Mouse (Mus musculus) brain, embryonic 18.5 days (tissue): Measurements from ENCODE around the gene Grm5.
A peak's percentile ranks its signal among the peaks of the same experiment; 100 is the strongest.

Experiments
- DNase-seq: peaks from one replicate; pipeline ENCODE4 v3.0.0-alpha.2; 2012; ENCODE audit warnings: low read depth, low spot score

Grm5 gene

GRCm38 (mm10) chr7:87583868-87584267 lies at the start of gene Grm5:
Grm5 (plus strand) TSS chr7:87584168.
- no peak for DNase-seq

- no peak for DNase-seq
These were observed 44.9 kb upstream of the Grm5 start for GRCm38 (mm10) chr7:87539031-87539430.

DNA sequence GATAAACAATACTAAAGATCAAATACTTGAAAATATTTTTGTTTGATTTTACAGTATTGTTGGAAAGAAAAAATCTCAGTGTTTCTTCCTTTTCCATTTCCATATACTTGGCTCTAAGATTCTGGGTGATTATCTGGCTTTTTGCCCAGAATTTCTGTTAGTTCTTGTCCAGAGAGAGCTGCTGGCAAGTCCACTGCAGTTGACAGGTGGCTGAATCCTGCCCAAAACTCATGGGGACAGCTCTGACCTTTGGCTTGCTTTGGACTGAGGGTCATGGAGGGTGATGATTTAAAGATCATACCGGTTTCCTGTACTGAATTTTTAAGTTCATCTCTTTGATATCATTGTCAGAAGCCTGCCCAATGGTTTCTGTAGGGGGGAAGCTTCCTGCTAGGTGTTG lies 18.7 kb upstream of the Grm5 start:
- DNase-seq = no peak

DNA sequence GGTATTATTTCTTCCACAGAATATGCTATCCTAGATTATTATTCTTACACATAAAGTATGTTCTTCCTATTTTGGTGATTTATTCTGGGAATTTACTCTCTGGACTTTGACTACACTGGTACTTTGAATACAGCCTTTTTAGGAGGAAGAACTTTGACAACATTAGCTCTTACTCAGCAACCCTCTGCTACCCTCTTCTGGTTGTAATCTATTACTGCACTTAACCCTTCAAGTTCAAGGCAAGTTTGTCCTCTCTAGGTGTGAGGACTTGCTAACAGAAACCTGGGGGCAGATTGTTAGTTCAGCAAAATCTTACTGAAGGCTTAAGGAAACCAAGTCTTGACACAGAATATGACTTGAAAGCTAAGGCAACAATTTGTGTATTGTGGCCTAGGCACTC lies 17.5 kb upstream of the Grm5 start:
- no peak for DNase-seq

DNA sequence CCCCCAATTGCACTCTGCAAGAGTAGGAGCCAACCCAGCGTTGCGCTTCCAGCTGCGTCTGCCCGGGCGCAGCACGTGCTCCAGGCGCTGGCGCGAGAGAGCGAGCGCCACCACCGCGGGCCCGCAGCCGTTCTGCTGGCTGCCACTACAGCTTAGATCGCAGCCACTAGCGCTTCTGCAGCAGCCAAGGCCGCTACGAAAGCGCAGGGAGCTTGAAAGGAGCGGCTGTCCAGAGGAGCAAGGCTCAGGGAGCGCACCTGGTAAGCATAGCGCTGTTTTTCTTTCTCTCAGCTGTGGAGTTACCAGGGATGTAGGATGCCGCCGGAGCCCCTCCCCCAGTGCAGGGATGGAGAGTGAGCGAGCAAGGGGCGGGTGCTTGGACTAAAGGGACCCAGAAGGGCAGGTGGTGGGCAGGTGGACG lies 323 bp downstream of the Grm5 start:
- peak; percentile 57 for DNase-seq

DNA sequence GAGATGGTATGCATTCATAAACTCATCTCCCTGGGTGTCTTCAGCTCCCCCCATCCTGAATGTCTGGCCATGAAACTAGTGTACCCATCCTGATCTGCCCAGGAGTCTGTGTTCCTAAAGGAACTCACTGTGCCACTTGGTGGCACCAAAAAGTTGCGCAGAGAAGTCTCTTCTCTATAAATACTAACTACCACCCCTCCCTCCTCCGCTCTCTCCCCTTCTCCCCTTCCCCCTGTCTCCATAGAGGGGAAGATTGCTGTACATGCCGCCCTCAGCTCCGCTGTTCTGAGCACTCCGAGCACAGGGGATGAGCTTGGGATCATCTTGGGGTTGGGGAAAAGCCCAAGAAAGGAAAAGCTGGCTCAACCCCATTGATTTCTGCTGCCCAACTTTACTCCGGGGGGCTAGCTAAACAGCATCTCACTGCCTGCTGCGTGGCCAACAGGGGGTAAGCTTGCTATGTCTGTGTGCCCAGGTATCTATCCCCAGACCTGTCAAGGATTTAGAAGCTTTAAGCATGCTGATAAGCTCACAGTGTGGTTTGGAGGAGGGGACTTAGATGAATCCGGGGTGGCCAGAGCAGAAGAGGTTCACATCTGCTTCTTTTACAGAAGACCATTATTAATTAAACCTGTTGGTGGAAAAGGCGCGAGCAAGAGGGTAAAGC lies 2.4 kb downstream of the Grm5 start:
- peak; percentile 74 for DNase-seq

- no peak for DNase-seq
These were observed 4.0 kb downstream of the Grm5 start for GRCm38 (mm10) chr7:87587976-87588375.

- DNase-seq = no peak
These were observed 42.3 kb downstream of the Grm5 start for GRCm38 (mm10) chr7:87626251-87626650.

DNA sequence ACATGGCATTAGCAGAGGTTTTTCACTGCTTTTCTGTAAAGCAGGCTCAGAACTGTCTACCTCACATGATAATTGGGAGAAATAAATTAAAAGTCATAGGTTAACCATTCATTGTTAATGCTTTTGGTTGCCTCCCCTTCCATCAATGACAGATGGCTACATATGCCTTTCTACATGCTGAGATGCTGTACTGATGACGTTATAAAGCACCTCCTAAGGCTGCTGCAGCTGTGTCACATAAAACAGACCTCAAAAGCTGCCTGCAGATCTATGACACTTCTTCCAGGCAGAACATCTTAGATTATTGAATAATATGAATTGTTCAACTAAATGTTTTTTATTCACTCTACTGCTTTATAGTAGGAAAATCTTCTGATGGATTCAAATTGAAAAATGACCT lies 51.6 kb downstream of the Grm5 start:
- no peak for DNase-seq

GRCm38 (mm10) chr7:87650610-87651009 lies 66.6 kb downstream of the Grm5 start:
- DNase-seq = no peak

DNA sequence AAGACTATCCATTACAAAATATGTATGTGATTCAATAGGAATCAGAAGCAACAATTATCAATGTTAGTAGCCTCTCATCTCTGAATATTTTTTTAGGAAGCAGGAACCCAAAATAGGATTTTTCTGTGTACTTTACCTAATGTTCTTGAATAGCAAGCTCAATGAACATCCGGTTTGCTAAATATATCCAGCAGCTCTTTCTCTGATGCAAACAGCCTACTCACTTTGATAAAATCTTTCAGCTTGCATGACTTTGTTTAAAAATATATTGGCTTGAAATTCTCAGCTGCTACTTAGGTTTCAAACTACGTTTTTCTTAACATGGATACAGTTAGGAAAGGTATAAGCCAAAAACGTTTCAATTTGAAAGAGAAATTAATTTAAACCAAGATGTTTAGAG lies 77.8 kb downstream of the Grm5 start:
- no peak for DNase-seq

DNA sequence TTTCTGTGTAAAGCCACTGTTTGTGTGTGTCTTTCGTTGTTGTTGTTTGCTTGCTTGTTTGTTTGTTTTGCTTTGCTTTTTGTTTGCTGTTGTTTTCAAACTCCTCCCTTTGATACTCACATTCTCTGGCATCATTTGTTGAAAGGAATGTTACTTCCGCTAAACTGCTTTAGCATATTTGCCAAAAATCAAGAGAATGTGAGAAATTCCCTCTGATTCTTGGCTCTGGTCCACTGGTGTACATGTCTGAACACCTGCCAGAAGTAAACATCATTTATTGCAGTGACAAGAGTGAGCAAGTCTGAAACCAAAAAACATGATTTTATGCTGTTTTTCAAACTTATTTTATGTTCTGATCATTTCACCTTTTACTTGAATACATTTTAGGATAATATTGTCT lies 80.1 kb downstream of the Grm5 start:
- no peak for DNase-seq

GRCm38 (mm10) chr7:87716393-87716792 lies 132.4 kb downstream of the Grm5 start:
- DNase-seq = peak; percentile 6

DNA sequence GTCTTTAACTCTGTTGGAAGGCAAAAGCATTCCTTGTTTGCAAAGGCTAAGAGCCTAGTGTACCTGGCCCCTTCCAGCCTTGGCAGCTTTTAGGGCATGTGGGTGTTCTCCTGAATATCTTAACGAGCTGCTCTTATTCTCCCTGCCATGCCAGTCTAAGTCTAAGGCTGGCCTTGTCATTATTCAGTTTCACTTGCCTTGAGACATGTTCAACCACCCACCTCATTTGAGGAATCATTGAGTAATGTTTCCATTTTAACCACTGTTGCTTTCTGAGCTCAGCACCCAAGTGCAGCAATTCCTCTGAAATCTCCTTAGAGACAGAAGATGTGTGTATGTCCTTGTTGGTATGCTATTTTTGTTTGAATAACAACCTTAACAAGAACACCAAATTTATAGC lies 134.7 kb downstream of the Grm5 start:
- DNase-seq = no peak

DNA sequence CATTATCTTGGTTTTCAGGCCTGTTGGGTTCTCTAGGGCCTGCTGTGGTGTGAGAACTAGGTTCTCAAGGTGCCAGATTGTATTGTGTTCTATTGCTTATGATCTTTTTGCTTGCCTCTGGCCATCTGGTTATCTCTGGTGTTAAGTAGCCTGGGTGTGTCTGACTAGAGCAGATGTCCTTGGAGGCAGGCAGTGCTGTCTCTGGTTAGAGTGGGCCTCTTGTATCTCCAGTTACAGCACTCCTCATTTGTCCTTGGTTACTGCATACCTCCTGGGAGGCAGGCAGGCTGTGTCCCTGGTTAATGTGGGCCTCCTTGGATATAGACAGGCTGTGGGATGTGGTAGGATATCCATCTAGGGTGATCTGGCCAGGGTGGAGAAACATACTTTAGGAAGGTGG lies 150.5 kb downstream of the Grm5 start:
- DNase-seq = no peak

DNA sequence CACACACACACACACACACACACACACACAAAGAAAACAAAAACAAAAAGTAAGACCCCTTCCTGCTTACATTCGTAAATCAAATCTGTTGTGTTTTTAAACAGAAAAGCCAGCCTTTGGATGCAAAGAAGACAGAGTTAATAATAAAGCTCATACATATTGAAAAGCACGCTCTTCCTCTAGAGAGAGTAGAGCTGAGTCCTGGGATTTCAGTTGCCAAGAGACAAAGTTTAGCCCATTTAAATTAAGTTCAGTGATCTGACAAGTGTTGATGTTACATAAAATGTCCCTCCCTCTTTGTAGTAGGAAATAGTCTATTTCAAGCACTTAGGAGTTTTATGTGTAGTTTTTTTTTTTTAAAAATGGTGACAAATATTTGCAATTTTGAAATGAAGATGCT lies 178.0 kb downstream of the Grm5 start:
- DNase-seq = no peak

GRCm38 (mm10) chr7:87762376-87762775 lies 178.4 kb downstream of the Grm5 start:
- DNase-seq = no peak

- peak; percentile 60 for DNase-seq
These were observed 203.6 kb downstream of the Grm5 start for GRCm38 (mm10) chr7:87787560-87787959.

DNA sequence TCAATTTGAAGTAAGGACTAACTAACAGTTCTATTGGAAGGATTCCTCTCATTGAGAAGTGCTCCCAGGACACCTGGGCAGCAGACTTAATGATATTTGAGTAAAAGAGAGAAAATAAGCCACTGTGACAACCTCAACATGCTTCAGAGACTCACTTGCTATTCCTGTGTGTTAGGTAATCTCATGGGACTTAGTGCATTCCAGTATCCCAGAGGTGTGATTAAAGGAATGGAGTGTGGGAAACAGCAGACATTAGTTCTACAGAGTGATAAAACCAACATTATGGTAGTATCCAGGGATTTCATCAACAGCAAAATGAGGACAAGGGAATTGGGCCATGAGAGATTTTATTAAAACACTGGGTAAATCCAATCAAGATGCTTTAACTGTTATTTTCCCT lies 205.0 kb downstream of the Grm5 start:
- DNase-seq = no peak

DNA sequence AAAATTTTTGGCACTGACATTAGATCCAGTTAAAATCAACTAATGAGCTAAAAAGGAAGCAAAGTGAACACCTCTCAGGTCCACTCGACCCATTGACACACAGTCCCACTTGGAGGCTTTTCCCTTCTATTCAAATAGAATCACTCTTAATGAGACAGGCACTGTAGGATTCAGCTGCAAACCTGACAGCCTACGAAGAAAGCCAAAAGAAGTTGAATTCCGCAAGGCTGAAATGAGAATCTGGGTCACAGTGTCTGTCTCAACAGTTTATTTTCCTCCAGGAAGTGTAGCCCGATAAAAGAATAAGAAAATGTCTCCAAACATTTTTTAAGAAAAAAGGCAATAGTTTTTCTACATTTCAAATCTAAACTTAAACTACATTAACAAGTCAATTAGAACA lies 209.9 kb downstream of the Grm5 start:
- DNase-seq = no peak

GRCm38 (mm10) chr7:87824898-87825297 lies 240.9 kb downstream of the Grm5 start:
- no peak for DNase-seq

GRCm38 (mm10) chr7:87834669-87835068 lies 250.7 kb downstream of the Grm5 start:
- DNase-seq = no peak

DNA sequence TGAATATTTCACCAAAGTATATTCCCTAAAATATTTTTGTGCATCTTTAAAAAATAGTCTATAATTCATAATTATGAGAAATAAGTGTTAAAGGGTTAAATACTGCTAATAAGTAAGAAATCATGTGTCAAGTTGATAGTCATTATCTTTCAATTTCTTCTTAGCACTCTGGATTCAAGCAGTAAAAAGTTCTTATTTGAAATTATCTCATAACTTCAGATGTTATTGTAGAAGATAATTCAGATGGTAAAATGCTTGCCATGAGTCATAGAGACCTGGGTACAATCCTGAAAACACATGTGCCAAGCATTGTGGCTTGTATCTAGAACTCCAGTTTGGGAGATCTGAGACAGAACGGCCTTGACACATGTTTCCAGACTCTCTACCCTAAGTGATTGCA lies 254.6 kb downstream of the Grm5 start:
- DNase-seq = no peak

DNA sequence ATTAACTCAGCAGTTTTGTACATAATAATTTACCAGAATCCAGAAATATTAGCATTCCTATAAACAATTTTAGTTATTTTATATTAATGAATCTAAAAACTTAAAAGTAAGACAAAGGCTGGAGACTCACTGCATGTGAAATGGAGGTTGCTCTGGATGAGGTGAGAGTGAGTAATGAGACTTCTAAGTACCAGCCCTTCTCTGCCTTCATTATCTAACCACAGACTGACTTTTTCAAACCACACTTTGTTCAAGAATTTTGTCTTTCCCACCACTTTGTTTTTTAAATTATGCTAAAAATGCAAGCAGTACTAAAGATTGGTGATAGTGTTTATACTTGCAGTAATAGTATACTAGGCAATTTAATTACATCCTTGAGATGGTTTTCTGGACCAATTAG lies 259.5 kb downstream of the Grm5 start:
- no peak for DNase-seq
